Mouse (Mus musculus): ENCODE results near the gene Nabp2.

DNA sequence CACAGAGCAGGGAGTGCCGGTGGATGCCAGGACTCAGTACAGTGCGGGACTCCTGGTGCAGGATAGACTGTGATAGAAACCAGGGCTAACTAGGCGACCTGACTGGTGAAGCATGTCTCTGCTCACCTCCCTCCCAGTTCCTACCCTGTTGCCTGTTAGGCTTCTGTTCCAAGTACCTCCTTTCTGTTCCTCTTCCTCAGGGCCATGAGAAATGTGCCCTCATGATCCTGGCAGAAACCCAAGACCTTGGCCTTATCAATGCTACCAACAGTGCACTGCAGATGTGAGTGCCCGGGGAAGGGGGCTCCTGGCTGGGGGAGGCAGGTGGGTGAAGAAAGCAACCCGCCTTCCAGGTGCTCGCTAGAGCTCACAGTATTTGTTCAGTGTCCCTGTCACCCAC, 21.7 kb downstream of the Nabp2 start:
- TF ChIP-seq POLR2A (IDR thresholded peaks at IDR 0.05; ENCODE audit: low read depth, low read length) (no peak), CTCF (IDR thresholded peaks at IDR 0.05; ENCODE audit: borderline replicate concordance, insufficient read depth, low read length) (no peak)
